Mouse (Mus musculus) yolk sac, embryonic 10.5 days (tissue): ENCODE data around the gene Rnf224.

Experiments used
- DNase-seq: peaks from one replicate; pipeline ENCODE4 v3.0.0-alpha.2; 2017; ENCODE audit warnings: low spot score

Gene Rnf224

GRCm38 (mm10) chr2:25227406-25227805 is 9.2 kb downstream of the Rnf224 start:
- no peak for DNase-seq

DNA sequence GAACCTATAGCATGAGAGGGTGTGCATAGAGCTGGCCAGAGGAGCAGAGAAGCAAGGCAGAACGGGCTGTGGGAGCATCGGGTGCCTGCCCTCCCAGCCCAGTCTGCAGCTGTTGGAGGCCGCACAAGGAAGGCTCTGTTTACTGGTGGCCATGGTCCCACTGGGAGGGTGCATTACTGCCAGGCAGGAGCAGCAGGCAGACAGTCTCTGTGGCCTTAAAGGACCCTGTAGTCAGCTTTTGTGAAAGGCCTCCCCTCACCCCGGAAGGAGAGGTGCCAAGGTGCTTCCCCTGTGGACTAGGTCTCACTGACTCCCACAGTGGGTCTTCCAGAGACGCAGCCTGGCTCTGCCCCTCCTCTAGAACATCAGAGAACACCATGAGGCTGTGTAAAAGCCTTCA is 9.7 kb downstream of the Rnf224 start:
- no peak for DNase-seq

GRCm38 (mm10) chr2:25225811-25226379 is 10.7 kb downstream of the Rnf224 start:
- DNase-seq, result no peak

DNA sequence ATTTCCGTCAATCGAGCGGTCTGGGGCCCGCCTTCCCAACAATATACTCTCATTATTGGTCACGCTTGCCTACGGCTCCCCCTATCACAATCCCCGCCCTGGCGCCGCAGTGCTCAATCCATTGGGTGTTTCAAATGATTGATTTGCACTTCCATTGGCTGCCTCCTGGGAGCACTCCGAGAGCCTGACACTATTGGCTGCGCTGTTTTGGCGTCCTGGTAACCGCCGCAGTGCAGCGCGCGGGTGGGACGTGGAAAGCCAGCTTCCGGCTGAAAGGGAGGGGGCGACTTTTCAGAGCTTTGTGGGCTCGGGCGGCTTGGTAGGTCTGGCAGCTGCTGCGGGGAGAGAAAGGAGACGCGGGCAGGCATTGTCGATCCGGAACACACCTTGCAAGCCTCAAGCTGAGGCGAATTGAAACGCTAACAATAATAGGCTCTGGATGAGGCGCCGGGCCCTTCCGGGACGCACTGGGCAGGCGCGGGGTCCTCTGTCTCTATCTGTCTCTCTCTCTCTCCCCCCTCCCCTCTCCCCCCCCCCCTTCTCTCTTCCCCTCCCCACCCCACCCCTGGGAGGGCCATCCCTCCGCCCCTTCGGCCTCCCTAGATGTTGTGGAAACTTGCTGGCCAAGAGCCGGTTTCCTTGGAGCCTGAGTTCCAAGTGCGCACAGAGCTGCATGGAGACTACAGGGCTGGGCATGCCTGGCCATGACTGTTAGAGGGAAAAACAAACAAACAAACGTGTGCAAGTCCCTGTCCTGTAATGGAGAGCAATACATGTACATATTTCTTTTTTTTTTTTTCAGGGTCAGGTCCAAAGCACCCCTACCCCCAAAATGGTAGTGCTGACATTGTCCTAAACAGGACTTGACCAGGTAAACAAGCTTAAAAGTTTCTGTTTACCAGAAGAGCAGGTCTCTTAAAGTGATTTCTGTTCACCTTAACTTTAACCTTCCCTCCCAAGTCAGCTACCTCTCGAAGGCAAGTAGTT is 11.5 kb downstream of the Rnf224 start:
- DNase-seq, result peak; percentile 99

- no peak for DNase-seq
These were observed 12.2 kb downstream of the Rnf224 start, which contains the start of gene Tubb4b for GRCm38 (mm10) chr2:25224492-25224765. Tubb4b (minus strand) TSS chr2:25224702.

DNA sequence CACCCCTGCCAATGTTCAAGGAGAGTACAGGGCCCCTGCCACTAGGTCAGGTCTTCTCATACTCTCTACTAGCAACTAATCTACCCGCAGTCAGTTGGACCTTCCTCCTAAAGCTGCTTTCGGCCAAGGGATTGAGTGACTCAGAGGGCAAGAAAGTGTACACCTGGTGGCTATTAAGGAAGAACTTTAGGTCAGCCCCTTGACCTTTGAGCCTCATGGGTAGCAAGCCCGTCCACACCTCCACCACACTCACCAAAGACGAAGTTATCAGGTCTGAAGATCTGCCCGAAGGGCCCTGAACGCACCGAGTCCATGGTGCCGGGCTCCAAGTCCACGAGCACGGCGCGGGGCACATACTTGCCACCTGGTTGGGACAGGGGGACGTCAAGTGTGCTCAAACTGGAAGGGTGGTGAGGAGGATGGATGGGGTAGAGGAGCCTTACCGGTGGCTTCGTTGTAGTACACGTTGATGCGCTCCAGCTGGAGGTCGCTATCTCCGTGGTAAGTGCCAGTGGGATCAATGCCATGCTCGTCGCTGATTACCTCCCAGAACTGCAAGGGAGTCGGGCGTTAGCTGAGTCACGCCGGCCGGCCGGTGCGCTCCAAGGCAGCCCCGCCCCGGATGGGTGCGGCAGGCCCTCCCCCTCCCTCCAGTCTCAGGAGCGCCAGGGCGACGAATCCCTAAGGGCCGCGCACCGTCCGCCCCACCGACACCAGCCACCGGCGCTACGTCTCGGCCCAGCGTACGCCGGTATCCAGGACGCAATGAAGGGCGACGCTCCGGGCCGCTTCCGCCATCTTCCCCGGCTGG is 12.7 kb downstream of the Rnf224 start:
- peak; percentile 82 for DNase-seq

- DNase-seq, result no peak
These were observed 15.2 kb downstream of the Rnf224 start for GRCm38 (mm10) chr2:25221331-25221772.

- no peak for DNase-seq
These were observed 18.1 kb downstream of the Rnf224 start, which contains the start of gene Fam166a for GRCm38 (mm10) chr2:25218445-25218844. Fam166a (plus strand) TSS chr2:25218745.

DNA sequence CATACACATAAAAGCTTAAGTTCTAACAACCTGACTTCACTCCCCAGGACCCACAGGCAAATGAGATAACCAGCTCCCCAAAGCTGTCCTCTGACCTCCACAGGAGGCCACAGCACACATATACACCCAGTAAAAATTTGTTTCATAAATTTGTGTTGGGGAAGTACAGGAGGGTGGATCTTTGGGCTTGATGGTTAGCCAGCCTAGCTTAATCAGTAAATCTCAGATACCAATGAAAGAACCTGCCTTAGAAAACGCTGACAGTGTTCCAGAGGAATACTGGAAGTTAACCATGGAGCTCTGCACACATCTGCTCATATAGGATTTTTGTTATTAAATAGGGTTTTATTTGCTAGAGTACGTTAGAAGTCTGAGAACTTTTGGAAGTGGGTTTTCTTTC is 18.9 kb downstream of the Rnf224 start:
- no peak for DNase-seq

DNA sequence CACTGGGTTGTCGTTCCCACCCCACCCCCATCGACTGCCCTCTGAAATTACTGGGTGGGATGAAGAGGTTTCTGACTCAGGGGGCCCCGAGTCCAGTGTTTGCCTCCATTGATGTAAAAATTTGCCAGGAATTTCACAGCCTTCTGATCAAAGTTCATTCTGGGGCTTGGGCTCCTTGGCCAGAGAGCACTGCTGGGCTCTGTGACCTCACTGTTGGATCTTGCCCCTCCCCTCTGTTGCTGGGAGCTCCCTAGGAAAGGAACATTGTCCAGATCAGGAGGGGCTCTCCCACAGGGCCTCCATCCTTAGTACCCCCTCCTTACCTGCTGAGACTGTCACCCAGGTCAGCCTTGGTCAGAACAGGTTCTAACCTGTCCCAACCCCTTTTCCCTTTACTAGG is 22.1 kb downstream of the Rnf224 start, which contains the start of gene Stpg3:
Gene Stpg3, minus strand, starts transcription at position 194 of the 400 bp plus-strand sequence.
- DNase-seq, result peak; percentile 58

DNA sequence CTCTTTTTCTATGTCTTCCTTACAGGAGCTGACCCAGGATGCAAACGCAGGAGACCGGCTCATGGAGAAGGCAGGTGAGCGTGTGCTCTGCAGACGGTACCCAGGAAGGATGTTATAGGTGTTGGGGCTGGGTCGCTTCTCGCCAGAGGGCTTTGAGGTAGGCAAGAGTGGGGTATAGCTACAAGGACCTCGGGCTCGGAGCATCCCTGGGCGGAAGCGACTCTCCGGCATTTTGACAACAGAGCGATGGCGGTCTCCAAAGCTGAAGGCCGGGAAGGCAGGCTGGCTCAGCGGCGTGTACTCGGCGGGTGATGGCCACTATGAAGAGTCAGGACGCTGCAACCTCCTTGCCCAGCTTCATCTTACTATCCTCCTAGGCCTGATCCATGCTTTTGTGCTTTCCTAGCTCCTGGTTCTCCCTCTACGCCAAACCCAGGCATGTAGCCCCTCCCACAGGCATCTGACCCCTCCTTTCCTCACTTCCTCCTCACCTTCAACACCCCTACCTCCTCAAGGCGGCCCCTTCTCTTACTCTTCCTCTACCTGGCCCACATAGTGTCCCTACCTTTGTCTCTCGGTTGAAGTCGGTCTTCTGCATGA is 23.2 kb downstream of the Rnf224 start:
- no peak for DNase-seq

- peak; percentile 96 for DNase-seq
These were observed 25.4 kb downstream of the Rnf224 start, which contains the start of gene Nelfb for GRCm38 (mm10) chr2:25211121-25211670. Nelfb (minus strand) TSS chr2:25211489.

DNA sequence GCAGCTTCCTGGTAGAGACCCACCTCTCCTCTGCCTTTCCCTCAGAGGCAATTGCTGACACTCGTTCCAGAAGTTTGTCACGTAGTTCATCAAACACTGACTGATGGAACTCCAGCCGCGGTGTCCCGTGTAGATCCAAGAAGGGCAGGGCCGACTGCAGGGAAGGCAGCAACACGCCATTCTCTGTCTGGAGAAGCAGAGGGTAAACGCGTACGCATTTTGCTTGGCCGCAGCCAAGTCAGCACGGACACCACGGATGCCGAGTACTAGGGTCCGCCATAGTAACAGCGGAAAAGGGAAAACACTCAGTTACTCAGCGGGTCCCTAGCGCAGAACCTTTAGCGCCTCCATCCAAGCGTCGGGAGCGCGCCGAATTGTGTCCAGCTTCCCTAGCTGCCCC is 25.9 kb downstream of the Rnf224 start:
- DNase-seq, result peak; percentile 27

DNA sequence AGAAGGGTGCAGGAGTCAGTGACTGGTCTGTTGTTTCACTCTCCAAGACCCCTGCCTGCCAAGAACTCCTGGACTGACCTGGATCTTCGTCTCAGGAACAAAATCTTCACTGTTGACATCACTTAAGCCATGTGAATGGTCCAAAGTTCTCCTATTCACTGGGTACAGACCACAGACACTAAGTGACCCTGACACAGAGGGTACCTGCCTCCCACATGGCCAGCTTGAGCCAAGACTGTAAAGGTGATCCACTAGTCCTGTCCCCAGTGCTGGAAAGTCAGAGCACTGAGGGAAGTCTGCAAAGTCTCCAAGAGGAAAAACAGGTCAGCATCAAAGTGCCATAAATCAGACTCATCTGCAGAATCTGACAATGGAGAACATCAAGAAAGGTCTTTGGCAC is 29.0 kb downstream of the Rnf224 start:
- no peak for DNase-seq

GRCm38 (mm10) chr2:25203631-25204214 is 32.9 kb downstream of the Rnf224 start:
- DNase-seq, result no peak

- no peak for DNase-seq
These were observed 36.0 kb downstream of the Rnf224 start for GRCm38 (mm10) chr2:25200631-25201030.

- DNase-seq, result no peak
These were observed 38.6 kb downstream of the Rnf224 start for GRCm38 (mm10) chr2:25197946-25198345.

GRCm38 (mm10) chr2:25197191-25197590 is 39.4 kb downstream of the Rnf224 start:
- DNase-seq, result no peak

DNA sequence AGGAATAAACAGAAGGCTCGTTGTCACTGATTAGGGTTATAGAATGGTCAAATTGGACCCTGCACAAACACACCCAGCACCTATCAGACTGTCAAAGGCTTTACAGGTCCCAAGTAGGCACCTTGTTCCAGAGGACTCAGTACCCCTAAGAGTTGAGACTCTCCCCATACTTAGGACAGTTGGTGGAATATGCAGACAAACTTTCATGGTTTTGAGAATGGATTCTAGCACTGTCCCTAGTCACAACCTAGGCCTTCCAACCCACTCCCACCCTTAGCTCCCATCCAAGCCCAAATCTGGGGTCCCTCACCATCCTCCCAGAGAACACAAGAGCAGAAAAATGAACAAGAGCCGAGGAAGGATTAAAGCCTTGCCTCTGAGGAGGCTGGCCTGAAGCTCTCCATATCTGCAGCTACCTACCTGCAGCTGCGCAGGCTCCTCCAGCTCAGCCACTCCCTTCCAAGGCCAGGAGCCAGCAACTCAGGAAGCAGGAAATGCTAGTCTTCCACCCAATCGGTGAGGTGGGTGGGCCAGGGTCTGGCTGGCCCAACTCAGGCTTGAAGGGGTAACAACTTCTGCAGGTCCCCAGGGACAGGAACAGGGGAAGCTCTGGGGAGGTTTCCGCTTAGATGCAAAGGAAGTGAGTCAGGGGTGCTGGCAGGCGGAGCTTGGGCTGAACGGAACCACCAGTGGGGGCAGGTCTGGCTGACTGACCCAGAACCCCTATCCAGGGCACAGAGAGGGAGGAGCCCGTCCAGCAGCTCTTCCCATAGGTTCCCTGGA is 40.2 kb downstream of the Rnf224 start, which contains the start of gene Tor4a:
Gene Tor4a, minus strand, starts transcription at position 715 of the 783 bp plus-strand sequence.
- peak; percentile 82 for DNase-seq
